Mouse (Mus musculus) liver, postnatal 0 days (tissue): Measurements from ENCODE around the gene Pptc7. TPM values are rescaled to one million over a fixed set of nuclear protein-coding genes. Genes with fewer than 3 reads are reported as not detected.

ENCODE experiments used
- ATAC-seq: fragments of 200-750 bp; cut with Nextera tagmentation; 2 replicates; pipeline ENCODE4 v1.8.0; 2017; ENCODE audit warnings: mild to moderate bottlenecking, moderate library complexity
- DNase-seq: peaks from one replicate; pipeline ENCODE4 v3.0.0-alpha.2; 2016
- H3K27ac ChIP-seq: fragments of 300-500 bp; sonication (generic); 2 replicates; pipeline ENCODE4 v1.5.1; 2014; ENCODE audit warnings: antibody characterized with exemption, moderate library complexity, mild to moderate bottlenecking, low read depth
- H3K27me3 ChIP-seq: fragments of 300-500 bp; sonication (generic); 2 replicates; pipeline ENCODE4 v1.6.1; 2014; ENCODE audit warnings: low read length, control low read depth, mixed read lengths; ENCODE audit not compliant: insufficient read depth
- H3K36me3 ChIP-seq: fragments of 300-500 bp; sonication (generic); replicated peaks from 2 replicates; pipeline ENCODE4 v1.6.1; 2014; ENCODE audit warnings: mild to moderate bottlenecking, control low read depth, low read length, moderate library complexity, mixed read lengths; ENCODE audit not compliant: insufficient read depth
- H3K4me1 ChIP-seq: fragments of 300-500 bp; sonication (generic); 2 replicates; pipeline ENCODE4 v1.6.1; 2014; ENCODE audit warnings: antibody characterized with exemption, mild to moderate bottlenecking, control low read depth; ENCODE audit not compliant: insufficient read depth
- H3K4me2 ChIP-seq: fragments of 300-500 bp; sonication (generic); 2 replicates; pipeline ENCODE4 v1.6.1; 2014; ENCODE audit warnings: low read depth, mild to moderate bottlenecking, low read length, moderate library complexity, mixed read lengths
- H3K4me3 ChIP-seq: fragments of 300-500 bp; sonication (generic); 2 replicates; pipeline ENCODE4 v1.5.1; 2014; ENCODE audit warnings: low read depth, low read length
- H3K9ac ChIP-seq: fragments of 300-500 bp; sonication (generic); replicated peaks from 2 replicates; pipeline ENCODE4 v1.6.1; 2014; ENCODE audit warnings: mild to moderate bottlenecking, moderate library complexity
- H3K9me3 ChIP-seq: fragments of 300-500 bp; sonication (generic); 2 replicates; pipeline ENCODE4 v1.6.1; 2016; ENCODE audit warnings: mild to moderate bottlenecking, control low read depth, low read length, mixed read lengths
- CTCF ChIP-seq: sonication (generic); IDR thresholded peaks from 2 replicates; pipeline ENCODE4 v1.5.1; 2016; ENCODE audit warnings: antibody characterized with exemption, low read depth
- EP300 ChIP-seq: IDR thresholded peaks from 2 replicates; pipeline ENCODE4 v1.6.1; 2016; ENCODE audit warnings: antibody characterized with exemption, low read depth, mild to moderate bottlenecking
- WGBS: fragments of 180-500 bp; shearing (Covaris S2); extraction: QIAGEN DNeasy Blood & Tissue Kit; methylation state at CpG from one replicate; pipeline ENCODE4 v1.1.7; 2014; ENCODE audit not compliant: insufficient replicate concordance; 5-methylcytosine and 5-hydroxymethylcytosine counted together
- polyA plus RNA-seq: library from polyadenylated mRNA; unstranded; fragments of >200 nt; fragmentation: Nextera tagmentation; extraction: Ambion mirVana; gene quantifications from 2 replicates; pipeline ENCODE4 v1.2.1, GENCODE M21; 2015

The Pptc7 gene
- polyA plus RNA-seq, 1 experiment from 2014 or later, result 4.4 TPM

GRCm38 (mm10) chr5:122319474-122320204 is 35.5 kb downstream of the Pptc7 start:
- H3K27me3 ChIP-seq, result no peaks in the 10 kb centered on the region
- H3K9me3 ChIP-seq, result no peaks in the 10 kb centered on the region
- H3K36me3 ChIP-seq, result peaks cover 41% of the 10 kb centered on the region
- no peak overlapping the region for H3K9ac ChIP-seq
- no peak overlapping the region for H3K4me2 ChIP-seq
- WGBS, result 83% methylated on average over 14 of the region's 14 CpGs
- DNase-seq, result no peak
- no peak overlapping the region for H3K4me3 ChIP-seq
- H3K27ac ChIP-seq, result no peak overlapping the region
- ATAC-seq, result no peak
- peaks cover 13% of the 10 kb centered on the region for H3K4me1 ChIP-seq
- no peak for TF ChIP-seq CTCF
- TF ChIP-seq EP300, result no peak

GRCm38 (mm10) chr5:122320205-122320781 is 36.1 kb downstream of the Pptc7 start:
- DNase-seq (no peak), ATAC-seq (no peak)
- Histone ChIP-seq H3K4me3 (no peak overlapping the region), H3K36me3 (peaks cover 41% of the 10 kb centered on the region), H3K4me2 (no peak overlapping the region), H3K27ac (no peak overlapping the region), H3K9me3 (no peaks in the 10 kb centered on the region), H3K9ac (no peak overlapping the region), H3K4me1 (peaks cover 8% of the 10 kb centered on the region), H3K27me3 (no peaks in the 10 kb centered on the region)
- 75% methylated on average over 12 of the region's 12 CpGs for WGBS
- no peak for TF ChIP-seq CTCF
- no peak for TF ChIP-seq EP300

- Histone ChIP-seq H3K9me3 (no peaks in the 10 kb centered on the region), H3K9ac (no peak overlapping the region), H3K27ac (no peak overlapping the region), H3K36me3 (peaks cover 35% of the 10 kb centered on the region), H3K4me2 (no peak overlapping the region), H3K4me1 (no peaks in the 10 kb centered on the region), H3K4me3 (no peak overlapping the region), H3K27me3 (no peaks in the 10 kb centered on the region)
- no peak for TF ChIP-seq CTCF
- TF ChIP-seq EP300, result no peak
- WGBS, result 84% methylated on average over 8 of the region's 8 CpGs
- ATAC-seq (no peak), DNase-seq (no peak)
Measured at GRCm38 (mm10) chr5:122323523-122323922, 39.4 kb downstream of the Pptc7 start.

- Histone ChIP-seq H3K4me3 (no peak overlapping the region), H3K9ac (no peak overlapping the region), H3K27ac (no peak overlapping the region), H3K9me3 (no peaks in the 10 kb centered on the region), H3K27me3 (no peaks in the 10 kb centered on the region), H3K4me2 (no peak overlapping the region), H3K4me1 (0 out of 2 replicates have a peak, but pooled peaks cover 1% of the 10 kb centered on the region), H3K36me3 (peaks cover 35% of the 10 kb centered on the region)
- DNase-seq, result no peak
- no peak for ATAC-seq
- TF ChIP-seq EP300, result no peak
- no peak for TF ChIP-seq CTCF
- 85% methylated on average over 23 of the region's 23 CpGs for WGBS
Measured at GRCm38 (mm10) chr5:122324608-122325431, 40.7 kb downstream of the Pptc7 start.

- Histone ChIP-seq H3K4me2 (no peak overlapping the region), H3K9me3 (no peaks in the 10 kb centered on the region), H3K4me1 (0 out of 2 replicates have a peak, but pooled peaks cover 2% of the 10 kb centered on the region), H3K27me3 (no peaks in the 10 kb centered on the region), H3K4me3 (no peak overlapping the region), H3K9ac (no peak overlapping the region), H3K27ac (no peak overlapping the region), H3K36me3 (peaks cover 30% of the 10 kb centered on the region)
- 86% methylated on average over 8 of the region's 8 CpGs for WGBS
- ATAC-seq, result no peak
- TF ChIP-seq CTCF, result no peak
- TF ChIP-seq EP300, result no peak
- no peak for DNase-seq
Measured at GRCm38 (mm10) chr5:122325477-122325876, 41.3 kb downstream of the Pptc7 start.

GRCm38 (mm10) chr5:122327283-122327682 is 43.1 kb downstream of the Pptc7 start:
- Histone ChIP-seq H3K27me3 (no peaks in the 10 kb centered on the region), H3K9ac (no peak overlapping the region), H3K36me3 (peaks cover 12% of the 10 kb centered on the region), H3K9me3 (no peaks in the 10 kb centered on the region), H3K4me1 (0 out of 2 replicates have a peak, but pooled peaks cover 2% of the 10 kb centered on the region), H3K4me2 (no peak overlapping the region), H3K27ac (no peak overlapping the region), H3K4me3 (no peak overlapping the region)
- TF ChIP-seq EP300, result no peak
- no peak for TF ChIP-seq CTCF
- WGBS, result 83% methylated on average over 3 of the region's 3 CpGs
- DNase-seq (no peak), ATAC-seq (no peak)
